Mouse (Mus musculus) erythroblast, embryonic 14.5 days (primary cell): Measurements from ENCODE around the gene Sap25. TPM values are rescaled to one million over a fixed set of nuclear protein-coding genes. Genes with fewer than 3 reads are reported as not detected.
A peak's percentile ranks its signal among the peaks of the same experiment; 100 is the strongest.

Experiments
- H3K27me3 ChIP-seq: 2 replicates; pipeline ENCODE4 v1.6.1; 2012; ENCODE audit warnings: inconsistent platforms; ENCODE audit not compliant: control insufficient read depth
- H3K36me3 ChIP-seq: 2 replicates; pipeline ENCODE4 v1.6.1; 2012; ENCODE audit warnings: mild to moderate bottlenecking, inconsistent platforms; ENCODE audit not compliant: control insufficient read depth
- H3K4me1 ChIP-seq: 2 replicates; pipeline ENCODE4 v1.6.1; 2012; ENCODE audit warnings: inconsistent platforms; ENCODE audit not compliant: control insufficient read depth
- H3K4me3 ChIP-seq: replicated peaks from 2 replicates; pipeline ENCODE3; 2012; ENCODE audit warnings: moderate library complexity, mild to moderate bottlenecking, inconsistent platforms
- H3K9me3 ChIP-seq: 2 replicates; pipeline ENCODE4 v1.6.1; 2012; ENCODE audit warnings: low read length, inconsistent platforms, mixed read lengths; ENCODE audit not compliant: control insufficient read depth
- GATA1 ChIP-seq: IDR thresholded peaks from 2 replicates; pipeline ENCODE4 v1.6.1; 2012; ENCODE audit warnings: low read length, inconsistent platforms, mixed read lengths
- TAL1 ChIP-seq: IDR thresholded peaks from 3 replicates; pipeline ENCODE4 v1.6.1; 2012; ENCODE audit warnings: low read length, inconsistent platforms, mixed read lengths
- polyA plus RNA-seq: library from polyadenylated mRNA; stranded (reverse); fragments of >175 nt; gene quantifications from 2 replicates; pipeline ENCODE4 v1.2.3, GENCODE M21; 2012

Sap25 gene
- polyA plus RNA-seq, 1 experiment: 5.9 TPM

DNA sequence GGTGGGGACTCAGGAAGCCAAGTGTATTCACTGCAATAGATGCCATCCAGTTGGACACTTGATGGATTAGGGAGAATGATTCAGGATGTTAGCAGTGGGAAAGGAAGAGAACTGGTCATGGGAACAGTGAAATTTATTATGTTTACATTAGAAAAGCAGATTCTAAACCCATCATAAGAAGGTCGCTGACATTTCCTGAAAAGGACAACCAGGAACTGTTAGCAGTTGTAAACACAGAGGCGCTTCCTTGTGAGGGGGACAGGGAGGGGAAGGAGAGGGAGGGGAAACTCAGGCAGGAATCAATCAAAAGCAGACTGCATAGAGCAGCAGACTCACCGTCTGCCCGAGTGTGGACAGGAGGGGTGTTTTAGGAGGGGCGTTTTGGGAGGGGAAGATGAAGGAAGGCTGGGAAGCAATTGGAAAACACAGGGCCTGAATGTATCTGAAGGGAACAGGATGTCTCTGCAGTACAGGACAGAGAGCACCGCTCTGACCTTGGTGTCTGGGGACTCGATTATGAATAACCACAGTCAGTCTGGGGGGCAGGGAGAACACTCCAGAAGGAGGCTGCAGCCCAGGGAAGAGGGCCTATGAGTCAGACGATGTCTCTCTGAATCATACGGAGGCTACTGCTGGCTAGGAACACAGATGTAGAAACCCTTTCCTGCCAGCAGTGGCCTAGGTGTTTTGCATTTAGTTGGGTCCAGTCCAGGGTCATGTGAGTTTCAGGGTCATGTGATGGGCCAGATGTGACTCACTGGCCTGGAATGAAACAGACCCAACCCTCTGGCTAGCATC lies 30.5 kb downstream of the Sap25 start:
- no peak overlapping the region for H3K4me3 ChIP-seq
- H3K36me3 ChIP-seq: peaks cover 90% of the 10 kb centered on the region
- H3K4me1 ChIP-seq: peaks cover 68% of the 10 kb centered on the region
- H3K27me3 ChIP-seq: no peaks in the 10 kb centered on the region
- TF ChIP-seq TAL1: no peak
- TF ChIP-seq GATA1: no peak
- H3K9me3 ChIP-seq: no peaks in the 10 kb centered on the region

- Histone ChIP-seq H3K4me3 (peak overlapping the region; percentile 9), H3K27me3 (no peaks in the 10 kb centered on the region), H3K9me3 (no peaks in the 10 kb centered on the region), H3K4me1 (peaks cover 72% of the 10 kb centered on the region), H3K36me3 (peaks cover 90% of the 10 kb centered on the region)
- TF ChIP-seq GATA1 (no peak), TAL1 (no peak)
These were observed 31.2 kb downstream of the Sap25 start for GRCm38 (mm10) chr5:137672361-137672760.

DNA sequence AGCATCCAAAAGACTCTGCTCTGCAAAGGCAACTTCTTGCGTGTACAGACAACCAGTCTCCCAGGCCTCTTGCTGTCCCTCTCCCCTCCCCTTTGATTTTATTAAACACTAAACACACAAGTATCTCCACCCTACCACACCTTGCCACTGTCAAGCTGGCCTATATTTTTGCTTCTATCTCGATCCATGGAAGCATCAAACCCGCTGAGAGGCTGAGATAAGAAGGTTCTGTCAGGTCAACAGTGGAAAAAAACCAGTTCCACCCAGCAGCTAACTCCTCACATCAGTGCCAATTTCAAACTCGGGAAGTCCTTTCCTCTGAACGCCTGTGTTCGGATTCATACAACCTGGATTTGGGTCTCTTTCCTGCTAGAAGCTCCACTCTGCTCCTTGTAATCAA lies 31.9 kb downstream of the Sap25 start:
- peaks cover 90% of the 10 kb centered on the region for H3K36me3 ChIP-seq
- TF ChIP-seq TAL1: peak; percentile 60; the same call in 2 of the 3 replicates
- peak; percentile 51; the same call in 1 of the 2 replicates for TF ChIP-seq GATA1
- H3K4me1 ChIP-seq: peaks cover 78% of the 10 kb centered on the region
- H3K27me3 ChIP-seq: no peaks in the 10 kb centered on the region
- H3K4me3 ChIP-seq: peak overlapping the region; percentile 9
- H3K9me3 ChIP-seq: no peaks in the 10 kb centered on the region

DNA sequence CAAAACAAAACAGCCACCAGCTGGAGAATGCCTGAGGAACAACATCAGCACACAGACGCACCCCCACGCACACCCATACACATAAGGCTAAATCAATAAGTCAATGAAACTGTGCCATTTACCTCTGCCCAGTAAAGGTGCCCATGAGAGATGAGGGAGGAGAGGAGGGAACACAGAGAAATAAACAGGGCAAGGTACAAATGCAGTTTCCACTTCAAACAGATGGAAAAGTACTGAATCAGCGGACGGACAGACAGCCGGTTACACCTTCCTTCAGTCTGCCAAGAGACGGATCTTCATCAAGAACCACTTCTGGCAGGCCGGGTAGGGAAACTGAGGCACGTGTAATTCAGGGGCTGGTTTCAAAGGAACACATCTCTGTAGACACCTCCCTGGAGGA lies 33.7 kb downstream of the Sap25 start:
- Histone ChIP-seq H3K4me3 (no peak overlapping the region), H3K27me3 (no peaks in the 10 kb centered on the region), H3K9me3 (no peaks in the 10 kb centered on the region), H3K4me1 (peaks cover 83% of the 10 kb centered on the region), H3K36me3 (peaks cover 96% of the 10 kb centered on the region)
- TF ChIP-seq GATA1: no peak
- TF ChIP-seq TAL1: no peak

- TF ChIP-seq GATA1: no peak
- no peak for TF ChIP-seq TAL1
- H3K4me1 ChIP-seq: peaks cover 78% of the 10 kb centered on the region
- H3K9me3 ChIP-seq: no peaks in the 10 kb centered on the region
- no peaks in the 10 kb centered on the region for H3K27me3 ChIP-seq
- no peak overlapping the region for H3K4me3 ChIP-seq
- H3K36me3 ChIP-seq: peaks cover 94% of the 10 kb centered on the region
These were observed 36.7 kb downstream of the Sap25 start for GRCm38 (mm10) chr5:137677859-137678258.

DNA sequence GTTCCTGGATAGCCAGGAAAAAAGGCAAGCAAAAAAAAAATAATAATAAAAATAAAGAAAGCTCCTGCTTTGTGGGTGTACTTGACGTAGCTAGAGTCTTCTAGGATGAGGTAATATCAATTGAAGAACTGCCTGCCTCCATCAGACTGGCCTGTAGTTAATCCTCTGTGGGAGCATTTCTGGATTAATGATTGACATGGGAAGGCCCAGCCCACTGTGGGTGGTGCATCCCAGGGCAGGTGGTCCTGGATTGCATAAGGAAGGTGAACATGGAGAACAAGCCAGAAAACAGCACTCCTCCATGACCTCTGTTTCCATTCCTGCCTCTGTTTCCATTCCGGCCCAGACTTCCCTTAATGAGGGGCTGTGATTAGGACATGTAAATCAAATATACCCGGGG lies 37.6 kb downstream of the Sap25 start:
- H3K27me3 ChIP-seq: no peaks in the 10 kb centered on the region
- peaks cover 78% of the 10 kb centered on the region for H3K4me1 ChIP-seq
- no peak overlapping the region for H3K4me3 ChIP-seq
- TF ChIP-seq GATA1: no peak
- TF ChIP-seq TAL1: no peak
- no peaks in the 10 kb centered on the region for H3K9me3 ChIP-seq
- H3K36me3 ChIP-seq: peaks cover 92% of the 10 kb centered on the region

GRCm38 (mm10) chr5:137679726-137680125 lies 38.6 kb downstream of the Sap25 start:
- TF ChIP-seq TAL1 (no peak), GATA1 (no peak)
- no peaks in the 10 kb centered on the region for H3K9me3 ChIP-seq
- no peak overlapping the region for H3K4me3 ChIP-seq
- H3K27me3 ChIP-seq: no peaks in the 10 kb centered on the region
- peaks cover 82% of the 10 kb centered on the region for H3K36me3 ChIP-seq
- peaks cover 71% of the 10 kb centered on the region for H3K4me1 ChIP-seq

DNA sequence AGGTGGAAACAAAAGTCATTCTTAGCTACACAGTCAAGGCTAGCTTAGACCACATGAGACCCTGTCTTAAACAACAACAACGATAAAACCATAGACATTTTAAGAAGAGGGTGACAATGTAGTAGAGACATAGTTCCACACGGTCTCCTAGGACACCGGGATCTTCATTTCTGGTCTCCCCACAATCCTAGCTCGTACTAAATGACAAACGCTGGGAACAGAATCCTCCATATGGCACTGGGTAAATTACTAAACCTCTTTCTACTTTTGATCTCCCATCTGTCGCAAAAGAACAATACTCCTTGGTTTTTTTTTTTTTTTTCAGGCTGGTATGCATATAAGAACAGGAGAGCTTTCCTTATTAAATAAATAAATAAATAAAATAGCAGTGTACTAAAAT lies 41.4 kb downstream of the Sap25 start:
- H3K4me1 ChIP-seq: peaks cover 79% of the 10 kb centered on the region

DNA sequence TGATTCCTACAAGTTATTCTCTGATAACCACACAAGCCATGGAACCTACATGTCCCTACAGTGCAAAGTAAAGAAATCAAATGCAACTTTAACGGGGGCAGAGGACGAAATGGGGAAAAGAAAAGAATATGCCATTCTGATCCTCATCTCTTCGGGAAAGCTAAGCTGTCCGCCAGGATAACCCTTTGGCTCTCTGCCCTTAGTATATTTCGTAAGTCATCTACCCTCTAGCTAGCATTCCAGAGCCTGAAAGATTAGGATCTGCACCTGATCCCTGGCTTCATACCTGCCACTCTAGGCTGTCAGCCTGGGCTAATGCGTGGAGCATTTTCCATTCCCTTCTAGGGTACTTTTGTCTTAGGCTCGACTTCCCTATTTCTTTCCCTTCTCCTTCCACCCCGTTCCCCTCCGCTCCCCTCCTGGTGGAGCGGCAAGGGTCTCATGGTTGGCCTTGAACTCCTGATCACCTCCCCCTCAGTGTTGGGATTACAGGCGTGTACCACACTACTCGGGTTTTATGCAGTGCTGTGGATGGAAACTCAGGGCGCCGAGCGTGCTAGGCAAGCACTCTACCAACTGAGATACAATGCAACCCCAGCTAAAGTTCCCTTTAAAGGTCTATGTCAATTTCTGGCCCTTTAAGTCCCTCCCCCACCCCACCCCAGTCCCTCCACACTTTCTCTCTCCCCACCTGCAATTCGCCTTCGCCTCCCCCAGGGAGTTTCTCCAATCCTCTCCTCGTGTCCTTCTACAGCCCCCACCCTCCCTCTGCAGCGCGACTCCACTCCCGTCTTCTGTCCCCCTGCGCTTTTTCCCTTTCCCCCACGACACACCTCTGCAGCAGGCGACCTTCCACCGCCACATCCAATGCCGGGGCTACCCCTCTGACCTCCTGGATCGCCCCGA lies 42.5 kb downstream of the Sap25 start:
- Histone ChIP-seq H3K27me3 (no peaks in the 10 kb centered on the region), H3K9me3 (no peaks in the 10 kb centered on the region), H3K4me1 (peaks cover 83% of the 10 kb centered on the region), H3K36me3 (peaks cover 49% of the 10 kb centered on the region), H3K4me3 (peak overlapping the region; percentile 73)
- TF ChIP-seq TAL1 (no peak), GATA1 (0 out of 2 replicates have a peak, but pooled peaks have one; percentile 31)

More for the DNA sequence above, 41.4 kb downstream of the Sap25 start:
- peak overlapping the region; percentile 73 for H3K4me3 ChIP-seq
- TF ChIP-seq TAL1: no peak
- no peak for TF ChIP-seq GATA1
- peaks cover 60% of the 10 kb centered on the region for H3K36me3 ChIP-seq
- no peaks in the 10 kb centered on the region for H3K9me3 ChIP-seq
- no peaks in the 10 kb centered on the region for H3K27me3 ChIP-seq
